Mouse (Mus musculus): ENCODE data around the gene Tgtp1. TPM values are rescaled to one million over a fixed set of nuclear protein-coding genes. Genes with fewer than 3 reads are reported as not detected.
"Not testable (repeated sequence)": the region's sequence is repeated elsewhere in the genome, so short reads cannot be mapped to it uniquely, and the experiment has no call there.

Gene Tgtp1
- polyA plus RNA-seq, 1 experiment: 10.6 TPM

- WGBS: no CpG with 5 or more reads among the region's 3 CpGs
- H3K36me3 ChIP-seq (ENCODE audit: control insufficient read depth, insufficient read depth, low read length); H3K27me3 ChIP-seq (ENCODE audit: control insufficient read depth, insufficient read depth, low read length); DNase-seq; H3K4me1 ChIP-seq (replicated peaks; ENCODE audit: control insufficient read depth, insufficient read depth, low read length); H3K27ac ChIP-seq (ENCODE audit: control insufficient read depth, insufficient read depth, low read length); H3K4me3 ChIP-seq (ENCODE audit: control insufficient read depth, insufficient read depth, low read length): not testable (repeated sequence)
These were observed 14.7 kb downstream of the Tgtp1 start, which contains the start of gene 9930111J21Rik1 for GRCm38 (mm10) chr11:48979251-48979650. Gene 9930111J21Rik1, minus strand, starts transcription at chr11:48979398.

GRCm38 (mm10) chr11:48978240-48978939 lies 15.6 kb downstream of the Tgtp1 start, which contains the start of gene Olfr56:
Gene Olfr56, plus strand, starts transcription at chr11:48978889.
- not testable (repeated sequence) for DNase-seq; H3K27me3 ChIP-seq (ENCODE audit: control insufficient read depth, insufficient read depth, low read length); H3K4me1 ChIP-seq (replicated peaks; ENCODE audit: control insufficient read depth, insufficient read depth, low read length); H3K36me3 ChIP-seq (ENCODE audit: control insufficient read depth, insufficient read depth, low read length); H3K27ac ChIP-seq (ENCODE audit: control insufficient read depth, insufficient read depth, low read length); H3K4me3 ChIP-seq (ENCODE audit: control insufficient read depth, insufficient read depth, low read length)
- WGBS: no CpG with 5 or more reads among the region's 1 CpGs

DNA sequence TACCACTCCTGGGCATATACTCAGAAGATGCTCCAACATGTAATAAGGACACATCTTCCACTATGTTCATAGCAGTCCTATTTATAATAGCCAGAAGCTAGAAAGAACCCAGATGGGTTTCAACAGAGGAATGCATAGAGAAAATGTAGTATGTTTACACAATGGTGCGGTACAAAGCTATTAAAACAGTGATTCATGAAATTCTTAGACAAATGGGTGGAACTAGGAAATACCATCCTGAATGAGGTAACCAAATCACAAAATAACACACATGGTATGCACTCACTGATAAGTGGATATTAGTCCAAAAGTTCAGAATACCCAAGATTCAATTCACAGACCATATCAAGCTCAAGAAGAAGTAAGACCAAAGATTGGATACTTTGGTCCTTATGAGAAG lies 19.3 kb downstream of the Tgtp1 start:
- no CpG with 5 or more reads among the region's 1 CpGs for WGBS

DNA sequence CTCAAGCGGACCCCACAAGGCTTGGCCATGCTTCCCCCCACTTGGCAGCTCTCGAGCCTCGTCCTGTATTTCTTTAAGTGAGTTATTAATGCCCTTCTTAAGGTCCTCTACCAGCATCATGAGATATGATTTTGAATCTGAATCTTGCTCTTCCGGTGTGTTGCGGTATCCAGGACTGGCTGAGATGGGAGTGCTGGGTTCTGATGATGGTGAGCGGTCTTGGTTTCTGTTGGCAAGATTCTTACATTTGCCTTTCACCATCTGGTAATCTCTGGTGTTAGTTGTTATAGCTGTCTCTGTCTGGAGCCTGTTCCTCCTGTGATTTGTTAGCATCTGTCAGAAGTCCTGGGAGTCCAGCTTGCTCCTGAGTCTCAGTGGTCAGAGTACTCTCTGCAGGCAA lies 47.9 kb downstream of the Tgtp1 start, which contains the start of gene Psme2b:
Gene Psme2b (minus strand): TSS at position 101 of the 400 bp plus-strand sequence.
- not testable (repeated sequence) for H3K4me3 ChIP-seq (ENCODE audit: control insufficient read depth, insufficient read depth, low read length); H3K27ac ChIP-seq (ENCODE audit: control insufficient read depth, insufficient read depth, low read length); H3K4me1 ChIP-seq (replicated peaks; ENCODE audit: control insufficient read depth, insufficient read depth, low read length); DNase-seq; H3K27me3 ChIP-seq (ENCODE audit: control insufficient read depth, insufficient read depth, low read length); H3K36me3 ChIP-seq (ENCODE audit: control insufficient read depth, insufficient read depth, low read length)
- over 99% methylated on average over 6 of the region's 6 CpGs for WGBS

More for the DNA sequence above, 19.3 kb downstream of the Tgtp1 start:
- H3K4me3 ChIP-seq (ENCODE audit: control insufficient read depth, insufficient read depth, low read length); H3K36me3 ChIP-seq (ENCODE audit: control insufficient read depth, insufficient read depth, low read length); H3K27ac ChIP-seq (ENCODE audit: control insufficient read depth, insufficient read depth, low read length); H3K27me3 ChIP-seq (ENCODE audit: control insufficient read depth, insufficient read depth, low read length); DNase-seq; H3K4me1 ChIP-seq (replicated peaks; ENCODE audit: control insufficient read depth, insufficient read depth, low read length): not testable (repeated sequence)

DNA sequence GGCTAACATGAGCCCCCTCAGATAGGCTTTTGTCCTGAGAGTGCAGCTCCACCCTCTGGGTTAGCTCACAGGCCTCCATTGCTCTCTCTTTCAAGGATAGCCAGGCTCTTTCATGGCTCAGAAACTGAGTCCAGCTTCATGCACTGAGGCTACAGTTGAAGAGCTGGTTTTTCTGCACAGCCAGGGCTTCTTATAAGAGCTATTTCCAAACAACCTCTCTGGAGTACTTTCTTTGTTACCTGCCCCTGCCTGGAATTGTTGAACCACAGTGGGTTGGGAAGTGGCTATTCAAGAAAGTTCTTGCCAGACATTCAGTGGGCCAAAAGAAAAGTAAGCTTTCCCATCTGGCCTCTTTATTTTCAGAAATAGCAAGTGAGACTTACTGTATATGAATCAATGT lies 54.7 kb downstream of the Tgtp1 start:
- not testable (repeated sequence) for H3K27me3 ChIP-seq (ENCODE audit: control insufficient read depth, insufficient read depth, low read length); H3K27ac ChIP-seq (ENCODE audit: control insufficient read depth, insufficient read depth, low read length); H3K4me1 ChIP-seq (replicated peaks; ENCODE audit: control insufficient read depth, insufficient read depth, low read length); DNase-seq; H3K4me3 ChIP-seq (ENCODE audit: control insufficient read depth, insufficient read depth, low read length); H3K36me3 ChIP-seq (ENCODE audit: control insufficient read depth, insufficient read depth, low read length)

Other genes with a start within 250 kb of the Tgtp1 start
- gene Rack1, start 193.8 kb downstream of the Tgtp1 start, polyA plus RNA-seq (2012; rRNA removed): 3,906 and 3,990 TPM in 2 replicates
- gene Trim41, start 176.8 kb downstream of the Tgtp1 start, polyA plus RNA-seq (2012; rRNA removed): 41.7 and 41.9 TPM in 2 replicates
- 11.6 and 13.0 TPM in 2 replicates for gene Trim7, start 168.0 kb downstream of the Tgtp1 start, polyA plus RNA-seq (2012; rRNA removed)
- 8.1 and 20.2 TPM in 2 replicates for gene Gm12184, start 167.5 kb downstream of the Tgtp1 start, polyA plus RNA-seq (2012; rRNA removed)
- gene Irgm1, start 122.5 kb downstream of the Tgtp1 start, polyA plus RNA-seq (2012; rRNA removed): 17.7 and 20.0 TPM in 2 replicates
- 0.34 and 0.47 TPM in 2 replicates for gene Gm5431, start 92.0 kb downstream of the Tgtp1 start, polyA plus RNA-seq (2012; rRNA removed)
- 11.4 and 11.5 TPM in 2 replicates for gene Psme2b, start 48.0 kb downstream of the Tgtp1 start, polyA plus RNA-seq (2012; rRNA removed)
- 0.46 and 0.75 TPM in 2 replicates for gene Olfr56, start 15.3 kb downstream of the Tgtp1 start, polyA plus RNA-seq (2012; rRNA removed)
- 6.8 and 8.0 TPM in 2 replicates for gene 9930111J21Rik1, start 14.8 kb downstream of the Tgtp1 start, polyA plus RNA-seq (2012; rRNA removed)
- gene Gm12185, start 1.9 kb downstream of the Tgtp1 start, polyA plus RNA-seq (2012; rRNA removed): 0.31 and 0.73 TPM in 2 replicates
- gene 9930111J21Rik2, start 57.1 kb upstream of the Tgtp1 start, polyA plus RNA-seq (2012; rRNA removed): 4.0 and 4.1 TPM in 2 replicates
- 26.0 and 29.1 TPM in 2 replicates for gene Tgtp2, start 70.0 kb upstream of the Tgtp1 start, polyA plus RNA-seq (2012; rRNA removed)
- gene Ifi47, start 82.4 kb upstream of the Tgtp1 start, polyA plus RNA-seq (2012; rRNA removed): 37.5 and 45.3 TPM in 2 replicates
- gene Olfr1396, start 120.7 kb upstream of the Tgtp1 start, polyA plus RNA-seq (2012; rRNA removed): 0.19 TPM in 1 of 2 replicates, not detected in the other
- not detected in 2 replicates for gene Olfr1395, start 148.1 kb upstream of the Tgtp1 start, polyA plus RNA-seq (2012; rRNA removed)
- gene Olfr1394, start 160.2 kb upstream of the Tgtp1 start, polyA plus RNA-seq (2012; rRNA removed): not detected in 2 replicates
- 2.6 and 3.0 TPM in 2 replicates for gene Btnl9, start 193.0 kb upstream of the Tgtp1 start, polyA plus RNA-seq (2012; rRNA removed)
- 6.0 TPM in 2 replicates for gene Zfp62, start 209.1 kb upstream of the Tgtp1 start, polyA plus RNA-seq (2012; rRNA removed)

Data from thymus, adult 2 months (tissue).